Mouse (Mus musculus) kidney, embryonic 15.5 days (tissue): ENCODE data around the gene Olfr1107. TPM values are rescaled to one million over a fixed set of nuclear protein-coding genes. Genes with fewer than 3 reads are reported as not detected.

Experiments used
- ATAC-seq: fragments of 200-750 bp; cut with Nextera tagmentation; replicated peaks from 2 replicates; pipeline ENCODE4 v1.8.0; 2017; ENCODE audit warnings: moderate TSS enrichment; ENCODE audit not compliant: low FRiP score
- H3K27ac ChIP-seq: fragments of 300-500 bp; sonication (generic); 2 replicates; pipeline ENCODE4 v1.5.1; 2015; ENCODE audit warnings: mild to moderate bottlenecking, inconsistent platforms
- H3K27me3 ChIP-seq: fragments of 300-500 bp; sonication (generic); 2 replicates; pipeline ENCODE4 v1.6.1; 2015; ENCODE audit warnings: inconsistent platforms
- H3K36me3 ChIP-seq: fragments of 300-500 bp; sonication (generic); 2 replicates; pipeline ENCODE4 v1.6.1; 2015; ENCODE audit warnings: inconsistent platforms
- H3K4me1 ChIP-seq: fragments of 300-500 bp; sonication (generic); 2 replicates; pipeline ENCODE4 v1.6.1; 2015; ENCODE audit warnings: inconsistent platforms
- H3K4me2 ChIP-seq: fragments of 300-500 bp; sonication (generic); 2 replicates; pipeline ENCODE4 v1.6.1; 2015; ENCODE audit warnings: moderate library complexity, mild to moderate bottlenecking, inconsistent platforms
- H3K4me3 ChIP-seq: fragments of 300-500 bp; sonication (generic); replicated peaks from 2 replicates; pipeline ENCODE4 v1.5.1; 2015; ENCODE audit warnings: mild to moderate bottlenecking, inconsistent platforms
- H3K9ac ChIP-seq: fragments of 300-500 bp; sonication (generic); 2 replicates; pipeline ENCODE4 v1.6.1; 2015; ENCODE audit warnings: mild to moderate bottlenecking, inconsistent platforms
- H3K9me3 ChIP-seq: fragments of 300-500 bp; sonication (generic); replicated peaks from 2 replicates; pipeline ENCODE4 v1.6.1; 2016; ENCODE audit warnings: inconsistent platforms
- WGBS: fragments of 180-500 bp; shearing (Covaris S2); methylation state at CpG from one replicate; pipeline ENCODE4 v1.1.7; 2015; ENCODE audit warnings: mixed read lengths; 5-methylcytosine and 5-hydroxymethylcytosine counted together
- polyA plus RNA-seq: library from polyadenylated mRNA; unstranded; fragments of >200 nt; fragmentation: Nextera tagmentation; extraction: Ambion mirVana; gene quantifications from 2 replicates; pipeline ENCODE4 v1.2.1, GENCODE M21; 2015

The Olfr1107 gene
- not detected in 2 replicates for polyA plus RNA-seq

- no peak within 1 kb of the TSS for H3K4me3 ChIP-seq
- no peak within 1 kb of the TSS for H3K9ac ChIP-seq
- no peaks in the 10 kb centered on the region for H3K27me3 ChIP-seq
- WGBS = 86% methylated on average over 1 of the region's 1 CpGs
- no peaks in the 10 kb centered on the region for H3K36me3 ChIP-seq
- ATAC-seq = no peak
- no peaks in the 10 kb centered on the region for H3K4me1 ChIP-seq
- no peak within 1 kb of the TSS for H3K4me2 ChIP-seq
- no peaks in the 10 kb centered on the region for H3K9me3 ChIP-seq
- H3K27ac ChIP-seq = no peak within 1 kb of the TSS
Observed at GRCm38 (mm10) chr2:87075717-87076116, at the start of gene Olfr1107. Gene Olfr1107 (minus strand): TSS chr2:87075817.

GRCm38 (mm10) chr2:87114467-87114866 is 38.9 kb upstream of the Olfr1107 start, which contains the start of gene Olfr259:
Gene Olfr259 (minus strand): TSS chr2:87114567.
- no peak for ATAC-seq
- Histone ChIP-seq H3K4me2 (no peak within 1 kb of the TSS), H3K9ac (no peak within 1 kb of the TSS), H3K36me3 (no peaks in the 10 kb centered on the region), H3K4me3 (no peak within 1 kb of the TSS), H3K9me3 (no peaks in the 10 kb centered on the region), H3K4me1 (no peaks in the 10 kb centered on the region), H3K27me3 (no peaks in the 10 kb centered on the region), H3K27ac (no peak within 1 kb of the TSS)

GRCm38 (mm10) chr2:87095908-87096307 is 20.3 kb upstream of the Olfr1107 start, which contains the start of gene Olfr1109:
Gene Olfr1109 (minus strand): TSS chr2:87096008.
- Histone ChIP-seq H3K27me3 (no peaks in the 10 kb centered on the region), H3K4me1 (no peaks in the 10 kb centered on the region), H3K27ac (no peak within 1 kb of the TSS), H3K9ac (no peak within 1 kb of the TSS), H3K36me3 (no peaks in the 10 kb centered on the region), H3K9me3 (no peaks in the 10 kb centered on the region), H3K4me3 (no peak within 1 kb of the TSS), H3K4me2 (no peak within 1 kb of the TSS)
- ATAC-seq = no peak
- 78% methylated on average over 1 of the region's 1 CpGs for WGBS

- Histone ChIP-seq H3K27ac (no peak within 1 kb of the TSS), H3K4me3 (no peak within 1 kb of the TSS), H3K4me1 (no peaks in the 10 kb centered on the region), H3K27me3 (no peaks in the 10 kb centered on the region), H3K9ac (no peak within 1 kb of the TSS), H3K4me2 (no peak within 1 kb of the TSS), H3K9me3 (no peaks in the 10 kb centered on the region), H3K36me3 (no peaks in the 10 kb centered on the region)
- ATAC-seq = no peak
- WGBS = 63% methylated on average over 1 of the region's 1 CpGs
Observed at GRCm38 (mm10) chr2:87052173-87052572, 23.4 kb downstream of the Olfr1107 start, which contains the start of gene Olfr1106. Gene Olfr1106 (minus strand): TSS chr2:87052273.

- Histone ChIP-seq H3K4me1 (no peaks in the 10 kb centered on the region), H3K27ac (no peak within 1 kb of the TSS), H3K4me2 (no peak within 1 kb of the TSS), H3K36me3 (no peaks in the 10 kb centered on the region), H3K9ac (no peak within 1 kb of the TSS), H3K4me3 (no peak within 1 kb of the TSS), H3K9me3 (no peaks in the 10 kb centered on the region), H3K27me3 (no peaks in the 10 kb centered on the region)
- ATAC-seq = no peak
Observed at GRCm38 (mm10) chr2:87036431-87036830, 39.2 kb downstream of the Olfr1107 start, which contains the start of gene Olfr1105. Gene Olfr1105 (minus strand): TSS chr2:87036531.

GRCm38 (mm10) chr2:87026980-87027379 is 48.6 kb downstream of the Olfr1107 start, which contains the start of gene Olfr1104:
Gene Olfr1104 (minus strand): TSS chr2:87027080.
- no peak for ATAC-seq
- H3K27me3 ChIP-seq = no peaks in the 10 kb centered on the region
- H3K9me3 ChIP-seq = no peaks in the 10 kb centered on the region
- no peaks in the 10 kb centered on the region for H3K36me3 ChIP-seq
- no peak within 1 kb of the TSS for H3K4me2 ChIP-seq
- H3K4me3 ChIP-seq = no peak within 1 kb of the TSS
- no peaks in the 10 kb centered on the region for H3K4me1 ChIP-seq
- no peak within 1 kb of the TSS for H3K9ac ChIP-seq
- H3K27ac ChIP-seq = no peak within 1 kb of the TSS
- 74% methylated on average over 1 of the region's 1 CpGs for WGBS

Other genes starting within 250 kb of the Olfr1107 start
- not detected in 2 replicates for gene Olfr1095, start 224.1 kb downstream of the Olfr1107 start, polyA plus RNA-seq
- gene Gm13723, start 201.0 kb downstream of the Olfr1107 start, polyA plus RNA-seq = not detected in 2 replicates
- not detected in 2 replicates for gene Olfr1097, start 183.6 kb downstream of the Olfr1107 start, polyA plus RNA-seq
- not detected in 2 replicates for gene Olfr1098, start 151.3 kb downstream of the Olfr1107 start, polyA plus RNA-seq
- not detected in 2 replicates for gene Olfr1099, start 115.1 kb downstream of the Olfr1107 start, polyA plus RNA-seq
- gene Olfr1100, start 95.9 kb downstream of the Olfr1107 start, polyA plus RNA-seq = not detected in 2 replicates
- not detected in 2 replicates for gene Olfr1101, start 84.6 kb downstream of the Olfr1107 start, polyA plus RNA-seq
- gene Olfr1102, start 77.4 kb downstream of the Olfr1107 start, polyA plus RNA-seq = not detected in 2 replicates
- not detected in 2 replicates for gene Olfr1104, start 48.7 kb downstream of the Olfr1107 start, polyA plus RNA-seq
- gene Olfr1105, start 39.3 kb downstream of the Olfr1107 start, polyA plus RNA-seq = not detected in 2 replicates
- gene Olfr1106, start 23.5 kb downstream of the Olfr1107 start, polyA plus RNA-seq = not detected in 2 replicates
- gene Olfr1109, start 20.2 kb upstream of the Olfr1107 start, polyA plus RNA-seq = not detected in 2 replicates
- gene Olfr259, start 38.8 kb upstream of the Olfr1107 start, polyA plus RNA-seq = not detected in 2 replicates
- gene Olfr1110, start 64.5 kb upstream of the Olfr1107 start, polyA plus RNA-seq = not detected in 2 replicates
- not detected in 2 replicates for gene Olfr1111, start 76.8 kb upstream of the Olfr1107 start, polyA plus RNA-seq
- not detected in 2 replicates for gene Olfr1112, start 112.0 kb upstream of the Olfr1107 start, polyA plus RNA-seq
- gene Olfr1113, start 133.2 kb upstream of the Olfr1107 start, polyA plus RNA-seq = not detected in 2 replicates
- not detected in 2 replicates for gene Olfr1115, start 172.2 kb upstream of the Olfr1107 start, polyA plus RNA-seq
- gene Olfr1116, start 191.7 kb upstream of the Olfr1107 start, polyA plus RNA-seq = not detected in 2 replicates
- not detected in 2 replicates for gene Olfr1118, start 231.8 kb upstream of the Olfr1107 start, polyA plus RNA-seq